Mouse (Mus musculus): ENCODE measurements around the gene Sez6l.

Sez6l gene

GRCm38 (mm10) chr5:112576993-112577670 is at the start of gene Sez6l:
Sez6l (minus strand) TSS chr5:112577185.
- DNase-seq (ENCODE audit: extremely low spot score, low spot score) = peak; percentile 70

GRCm38 (mm10) chr5:112625555-112626160 is 48.7 kb upstream of the Sez6l start:
- DNase-seq (ENCODE audit: extremely low spot score, low spot score) = no peak

GRCm38 (mm10) chr5:112622946-112623345 is 46.0 kb upstream of the Sez6l start:
- DNase-seq (ENCODE audit: extremely low spot score, low spot score) = no peak

GRCm38 (mm10) chr5:112620256-112620655 is 43.3 kb upstream of the Sez6l start:
- no peak for DNase-seq (ENCODE audit: extremely low spot score, low spot score)

GRCm38 (mm10) chr5:112619344-112619743 is 42.4 kb upstream of the Sez6l start:
- DNase-seq (ENCODE audit: extremely low spot score, low spot score) = no peak

- DNase-seq (ENCODE audit: extremely low spot score, low spot score) = no peak
Measured at GRCm38 (mm10) chr5:112617602-112618247, 40.7 kb upstream of the Sez6l start.

GRCm38 (mm10) chr5:112615946-112616617 is 39.1 kb upstream of the Sez6l start:
- no peak for DNase-seq (ENCODE audit: extremely low spot score, low spot score)

GRCm38 (mm10) chr5:112607867-112608516 is 31.0 kb upstream of the Sez6l start:
- no peak for DNase-seq (ENCODE audit: extremely low spot score, low spot score)

- no peak for DNase-seq (ENCODE audit: extremely low spot score, low spot score)
Measured at GRCm38 (mm10) chr5:112607119-112607518, 30.1 kb upstream of the Sez6l start.

GRCm38 (mm10) chr5:112605371-112605770 is 28.4 kb upstream of the Sez6l start:
- no peak for DNase-seq (ENCODE audit: extremely low spot score, low spot score)

GRCm38 (mm10) chr5:112604251-112604650 is 27.3 kb upstream of the Sez6l start:
- DNase-seq (ENCODE audit: extremely low spot score, low spot score) = no peak

GRCm38 (mm10) chr5:112603594-112603993 is 26.6 kb upstream of the Sez6l start:
- DNase-seq (ENCODE audit: extremely low spot score, low spot score) = no peak

- no peak for DNase-seq (ENCODE audit: extremely low spot score, low spot score)
Measured at GRCm38 (mm10) chr5:112600309-112600939, 23.4 kb upstream of the Sez6l start.

GRCm38 (mm10) chr5:112599538-112600308 is 22.7 kb upstream of the Sez6l start:
- DNase-seq (ENCODE audit: extremely low spot score, low spot score) = no peak

GRCm38 (mm10) chr5:112597876-112598275 is 20.9 kb upstream of the Sez6l start:
- no peak for DNase-seq (ENCODE audit: extremely low spot score, low spot score)

- no peak for DNase-seq (ENCODE audit: extremely low spot score, low spot score)
Measured at GRCm38 (mm10) chr5:112597307-112597706, 20.3 kb upstream of the Sez6l start.

- no peak for DNase-seq (ENCODE audit: extremely low spot score, low spot score)
Measured at GRCm38 (mm10) chr5:112596729-112597128, 19.7 kb upstream of the Sez6l start.

GRCm38 (mm10) chr5:112595701-112596632 is 19.0 kb upstream of the Sez6l start:
- DNase-seq (ENCODE audit: extremely low spot score, low spot score) = no peak

GRCm38 (mm10) chr5:112591706-112592105 is 14.7 kb upstream of the Sez6l start:
- DNase-seq (ENCODE audit: extremely low spot score, low spot score) = no peak
